Mouse (Mus musculus): ENCODE data around the gene Hypk.

DNA sequence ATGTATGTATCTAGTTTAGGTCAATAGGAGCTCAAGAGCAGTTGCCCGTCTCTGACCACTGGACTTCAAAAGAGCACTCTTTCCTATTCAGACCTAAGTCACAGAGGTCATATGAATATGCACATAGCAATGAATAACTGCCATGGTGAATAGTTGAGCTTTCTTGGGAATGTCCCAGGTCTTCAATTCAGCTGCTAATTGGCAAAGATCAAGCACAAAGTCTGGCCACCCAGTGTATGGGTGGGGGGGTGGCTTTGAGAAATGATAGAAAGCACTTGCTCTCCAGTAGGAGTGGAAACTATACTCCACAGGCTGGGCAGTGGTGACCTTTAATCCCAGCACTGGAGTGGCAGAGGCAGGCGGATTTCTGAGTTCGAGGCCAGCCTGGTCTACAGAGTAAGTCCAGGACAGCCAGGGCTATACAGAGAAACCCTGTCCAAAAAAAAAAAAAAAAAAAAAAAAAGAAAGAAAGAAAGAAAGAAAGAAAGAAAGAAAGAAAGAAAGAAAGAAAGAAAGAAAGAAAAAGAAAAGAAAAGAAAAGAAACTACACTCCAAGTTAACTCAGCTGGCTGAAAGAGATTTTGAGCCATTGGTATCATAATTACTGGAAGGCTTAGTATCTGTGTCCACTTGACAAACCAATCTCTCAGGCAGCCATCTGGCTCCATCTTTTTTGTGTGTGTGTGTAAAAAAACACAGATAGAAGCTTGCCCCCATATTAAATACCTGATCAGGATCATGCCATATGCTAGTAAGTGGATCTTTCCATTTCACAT lies 24.6 kb downstream of the Hypk start:
- TF ChIP-seq CTCF (IDR thresholded peaks at IDR 0.05; ENCODE audit: extremely low read depth, insufficient read length, insufficient replicate concordance, low read depth, low read length) (no peak), POLR2A (IDR thresholded peaks at IDR 0.05; ENCODE audit: low read depth, low read length) (no peak)

All from small intestine, adult 2 months (tissue).